Mouse (Mus musculus) midbrain, embryonic 11.5 days (tissue): ENCODE data around the gene Emp3. TPM values are rescaled to one million over a fixed set of nuclear protein-coding genes. Genes with fewer than 3 reads are reported as not detected.
"Not testable (repeated sequence)": the region's sequence is repeated elsewhere in the genome, so short reads cannot be mapped to it uniquely, and the experiment has no call there.

Experiments
- ATAC-seq: fragments of 200-750 bp; cut with Nextera tagmentation; 2 replicates; pipeline ENCODE4 v1.8.0; 2017; ENCODE audit warnings: moderate TSS enrichment, moderate library complexity; ENCODE audit not compliant: low FRiP score
- DNase-seq: peaks from one replicate; pipeline ENCODE4 v3.0.0; 2015; ENCODE audit warnings: low spot score; ENCODE audit errors: missing footprints
- H3K27ac ChIP-seq: fragments of 300-500 bp; sonication (generic); 2 replicates; pipeline ENCODE4 v1.5.1; 2014; ENCODE audit warnings: low read depth, low read length
- H3K27me3 ChIP-seq: fragments of 300-500 bp; sonication (generic); 2 replicates; pipeline ENCODE4 v1.6.1; 2014; ENCODE audit warnings: mild to moderate bottlenecking, low read length, moderate library complexity, mixed read lengths; ENCODE audit not compliant: control insufficient read depth, insufficient read depth
- H3K36me3 ChIP-seq: fragments of 300-500 bp; sonication (generic); 2 replicates; pipeline ENCODE4 v1.6.1; 2014; ENCODE audit warnings: mild to moderate bottlenecking, low read length, moderate library complexity, mixed read lengths; ENCODE audit not compliant: control insufficient read depth, insufficient read depth
- H3K4me1 ChIP-seq: fragments of 300-500 bp; sonication (generic); 2 replicates; pipeline ENCODE4 v1.6.1; 2014; ENCODE audit warnings: low read length; ENCODE audit not compliant: control insufficient read depth, insufficient read depth
- H3K4me2 ChIP-seq: fragments of 300-500 bp; sonication (generic); 2 replicates; pipeline ENCODE4 v1.6.1; 2014; ENCODE audit warnings: mild to moderate bottlenecking, moderate library complexity
- H3K4me3 ChIP-seq: fragments of 300-500 bp; sonication (generic); 2 replicates; pipeline ENCODE4 v1.5.1; 2014; ENCODE audit warnings: low read depth, low read length
- H3K9ac ChIP-seq: fragments of 300-500 bp; sonication (generic); 2 replicates; pipeline ENCODE4 v1.6.1; 2014; ENCODE audit warnings: low read length
- H3K9me3 ChIP-seq: fragments of 300-500 bp; sonication (generic); 2 replicates; pipeline ENCODE4 v1.6.1; 2016; ENCODE audit warnings: low read length; ENCODE audit not compliant: control insufficient read depth
- WGBS: fragments of 180-500 bp; shearing (Covaris S2); extraction: QIAGEN DNeasy Blood & Tissue Kit; methylation state at CpG from one replicate; pipeline ENCODE4 v1.1.7; 2014; 5-methylcytosine and 5-hydroxymethylcytosine counted together
- polyA plus RNA-seq: library from polyadenylated mRNA; unstranded; fragments of >200 nt; fragmentation: Nextera tagmentation; extraction: Ambion mirVana; gene quantifications from 2 replicates; pipeline ENCODE4 v1.2.1, GENCODE M21; 2014

Gene Emp3
- polyA plus RNA-seq, 1 experiment from 2014 or later: 27.2 TPM

- not testable (repeated sequence) for H3K4me2 ChIP-seq, H3K27me3 ChIP-seq, H3K4me1 ChIP-seq, DNase-seq, H3K9ac ChIP-seq, H3K27ac ChIP-seq, H3K9me3 ChIP-seq, ATAC-seq, H3K4me3 ChIP-seq
- peaks cover 26% of the 10 kb centered on the region for H3K36me3 ChIP-seq
- whole genome bisulfite sequencing: 94% methylated on average over 1 of the region's 1 CpGs
Observed at GRCm38 (mm10) chr7:45878278-45878677, 42.9 kb downstream of the Emp3 start, which contains the start of gene Grin2d. Gene Grin2d (minus strand): TSS chr7:45878378.

- Histone ChIP-seq H3K4me1 (peaks cover 9% of the 10 kb centered on the region), H3K9ac (no peak overlapping the region), H3K4me3 (no peak overlapping the region), H3K27me3 (no peaks in the 10 kb centered on the region), H3K36me3 (peaks cover 18% of the 10 kb centered on the region), H3K27ac (no peak overlapping the region), H3K4me2 (no peak overlapping the region), H3K9me3 (no peaks in the 10 kb centered on the region)
- WGBS: 95% methylated on average over 7 of the region's 7 CpGs
- DNase-seq (no peak), ATAC-seq (no peak)
Observed at GRCm38 (mm10) chr7:45876895-45877294, 44.3 kb downstream of the Emp3 start.

GRCm38 (mm10) chr7:45873061-45873947, 47.9 kb downstream of the Emp3 start:
- H3K9ac ChIP-seq: peak overlapping the region; percentile 81
- H3K27ac ChIP-seq: peak overlapping the region; percentile 73
- H3K27me3 ChIP-seq: peaks cover 30% of the 10 kb centered on the region
- 5% methylated on average over 28 of the region's 28 CpGs for WGBS
- DNase-seq (peak; percentile 97), ATAC-seq (peak; percentile 57)
- peaks cover 25% of the 10 kb centered on the region for H3K4me1 ChIP-seq
- peaks cover 11% of the 10 kb centered on the region for H3K36me3 ChIP-seq
- H3K4me3 ChIP-seq: peak overlapping the region; percentile 81
- no peaks in the 10 kb centered on the region for H3K9me3 ChIP-seq
- H3K4me2 ChIP-seq: peak overlapping the region; percentile 72

GRCm38 (mm10) chr7:45872624-45873023, 48.6 kb downstream of the Emp3 start, which contains the start of gene Kdelr1:
Gene Kdelr1 (plus strand): TSS chr7:45872772.
- peaks cover 11% of the 10 kb centered on the region for H3K36me3 ChIP-seq
- DNase-seq: peak; percentile 100
- H3K4me2 ChIP-seq: peak within 1 kb of the TSS; percentile 72
- WGBS: under 1% methylated on average over 18 of the region's 18 CpGs
- peaks cover 37% of the 10 kb centered on the region for H3K27me3 ChIP-seq
- peak within 1 kb of the TSS; percentile 81 for H3K4me3 ChIP-seq
- H3K9me3 ChIP-seq: no peaks in the 10 kb centered on the region
- ATAC-seq: peak; percentile 75
- peak within 1 kb of the TSS; percentile 81 for H3K9ac ChIP-seq
- peaks cover 32% of the 10 kb centered on the region for H3K4me1 ChIP-seq
- H3K27ac ChIP-seq: peak within 1 kb of the TSS; percentile 73

GRCm38 (mm10) chr7:45870282-45871058, 50.7 kb downstream of the Emp3 start:
- H3K4me2 ChIP-seq: peak overlapping the region; percentile 50
- no peak overlapping the region for H3K27ac ChIP-seq
- H3K36me3 ChIP-seq: peaks cover 3% of the 10 kb centered on the region; the same call in 1 of the 2 replicates
- H3K4me3 ChIP-seq: peak overlapping the region; percentile 20
- peak overlapping the region; percentile 52 for H3K9ac ChIP-seq
- WGBS: 1% methylated on average over 30 of the region's 30 CpGs
- H3K27me3 ChIP-seq: peaks cover 52% of the 10 kb centered on the region
- DNase-seq: peak; percentile 90
- peaks cover 38% of the 10 kb centered on the region for H3K4me1 ChIP-seq
- no peaks in the 10 kb centered on the region for H3K9me3 ChIP-seq
- no peak for ATAC-seq

GRCm38 (mm10) chr7:45869787-45870186, 51.4 kb downstream of the Emp3 start:
- Histone ChIP-seq H3K4me2 (peak overlapping the region; percentile 50), H3K9me3 (no peaks in the 10 kb centered on the region), H3K27ac (no peak overlapping the region), H3K36me3 (peaks cover 3% of the 10 kb centered on the region; the same call in 1 of the 2 replicates), H3K9ac (no peak overlapping the region; the same call in 1 of the 2 replicates), H3K4me1 (peaks cover 38% of the 10 kb centered on the region), H3K4me3 (peak overlapping the region; percentile 20), H3K27me3 (peaks cover 52% of the 10 kb centered on the region)
- WGBS: under 1% methylated on average over 14 of the region's 14 CpGs
- no peak for DNase-seq
- no peak for ATAC-seq

GRCm38 (mm10) chr7:45869107-45869670, 52.0 kb downstream of the Emp3 start:
- H3K4me2 ChIP-seq: peak overlapping the region; percentile 50; the same call in 1 of the 2 replicates
- H3K9ac ChIP-seq: peak overlapping the region; percentile 18; the same call in 1 of the 2 replicates
- H3K27me3 ChIP-seq: peaks cover 52% of the 10 kb centered on the region
- no peak overlapping the region for H3K27ac ChIP-seq
- 20% methylated on average over 8 of the region's 8 CpGs for WGBS
- H3K36me3 ChIP-seq: peaks cover 2% of the 10 kb centered on the region; the same call in 1 of the 2 replicates
- H3K4me3 ChIP-seq: peak overlapping the region; percentile 20; the same call in 1 of the 2 replicates
- DNase-seq (no peak), ATAC-seq (no peak)
- peaks cover 37% of the 10 kb centered on the region for H3K4me1 ChIP-seq
- H3K9me3 ChIP-seq: no peaks in the 10 kb centered on the region
